Mouse (Mus musculus): Measurements from ENCODE around the gene Ly6g5c.

Ly6g5c gene
- long read RNA-seq, experiment 1 = 0 reads
- long read RNA-seq, experiment 2 = 0 reads

DNA sequence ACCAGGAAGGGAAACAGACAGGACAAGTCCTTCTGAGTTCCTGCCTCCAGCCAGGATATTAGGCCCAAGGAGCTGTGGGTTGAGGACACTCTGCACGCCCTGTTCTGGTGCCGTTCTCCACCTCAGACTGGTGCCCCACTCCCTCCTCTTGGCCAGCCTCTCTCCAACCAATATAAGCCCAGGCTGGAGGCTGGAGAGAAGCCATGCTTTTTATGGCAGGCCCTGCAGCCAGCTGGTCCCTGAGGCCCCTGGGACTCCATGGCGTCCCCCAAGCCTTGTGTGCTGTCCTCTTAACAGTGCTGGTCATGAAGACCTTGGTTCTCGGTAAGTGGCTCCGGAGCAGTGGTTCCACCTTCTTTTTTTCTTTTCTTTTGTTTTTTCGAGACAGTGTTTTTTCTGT is at the start of gene Ly6g5c:
Ly6g5c (plus strand) TSS at position 183 of the 400 bp plus-strand sequence.
- intact Hi-C loops (cut with DNase I) = loop anchor here (5.0 kb wide), 1 partner anchor 86 kb away; no protein-coding TSS in a partner anchor

DNA sequence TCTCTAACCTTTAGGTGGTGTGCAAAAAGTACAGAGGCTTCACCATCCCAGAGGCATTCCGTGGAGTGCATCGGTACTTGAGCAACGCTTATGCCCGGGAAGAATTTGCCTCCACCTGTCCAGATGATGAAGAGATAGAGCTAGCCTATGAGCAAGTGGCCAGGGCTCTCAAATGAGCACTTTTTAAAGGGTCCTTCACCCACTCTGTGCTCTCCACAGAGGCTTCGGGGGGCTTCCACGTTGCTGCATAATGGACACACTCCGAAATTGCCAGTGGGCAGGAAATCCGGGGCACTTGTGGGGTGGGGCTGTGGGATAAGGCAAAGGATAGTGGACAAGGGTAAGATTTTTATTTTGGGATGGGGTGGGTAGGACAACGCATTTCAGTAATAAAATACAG is 49.8 kb upstream of the Ly6g5c start:
- intact Hi-C loops (cut with DNase I) = no loop called here

DNA sequence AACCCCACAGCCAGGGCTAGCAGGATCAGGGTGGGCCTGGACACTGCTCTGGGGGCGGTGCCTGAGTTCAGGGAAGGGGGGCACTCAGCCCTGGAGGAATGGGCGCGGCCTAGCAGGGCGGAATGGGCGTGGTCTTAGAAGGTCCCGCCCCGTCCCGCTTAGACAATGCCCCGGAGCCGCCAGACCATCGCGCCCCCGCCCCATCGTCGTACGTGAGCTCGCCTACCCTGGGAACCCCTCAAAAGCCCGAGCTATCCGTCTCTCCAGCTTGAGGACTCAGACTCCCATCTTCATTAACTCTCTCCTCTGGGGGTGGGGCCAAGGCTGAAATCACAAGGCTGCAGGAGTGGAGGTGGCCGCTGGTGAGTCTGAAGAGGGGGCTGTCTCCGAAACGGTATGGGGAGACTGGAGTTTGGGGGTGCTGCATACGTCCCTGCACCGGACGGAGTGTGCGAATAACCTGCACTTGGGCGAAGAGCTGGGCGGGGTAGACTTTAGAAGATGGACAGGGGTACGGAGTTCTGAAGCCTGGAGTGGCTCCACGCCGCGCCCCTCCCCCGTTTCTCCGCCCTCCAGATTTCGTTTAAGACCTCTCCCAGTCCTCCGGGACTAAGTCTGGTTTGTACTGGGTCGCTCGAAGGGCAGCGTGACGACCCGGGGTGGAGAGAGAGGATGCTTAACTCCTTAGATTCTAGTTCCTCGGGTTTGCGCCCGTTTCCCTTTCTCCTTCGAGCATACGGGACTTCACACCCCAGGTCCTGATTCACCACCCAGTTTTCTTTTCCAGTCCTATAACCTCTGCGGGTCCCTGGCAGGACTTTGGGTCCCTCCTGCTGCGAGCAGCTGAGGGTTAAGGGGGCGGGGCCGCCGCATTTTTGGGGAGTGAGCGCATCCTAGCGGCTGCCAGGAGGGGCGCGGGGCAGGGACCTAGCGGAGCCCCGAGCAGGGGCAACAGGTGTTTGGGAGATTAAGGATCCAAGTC is 48.9 kb upstream of the Ly6g5c start, which contains the start of gene Ddah2:
Ddah2 (plus strand) TSS at position 125 of the 982 bp plus-strand sequence.
- intact Hi-C loops (cut with DNase I) = no loop called here

DNA sequence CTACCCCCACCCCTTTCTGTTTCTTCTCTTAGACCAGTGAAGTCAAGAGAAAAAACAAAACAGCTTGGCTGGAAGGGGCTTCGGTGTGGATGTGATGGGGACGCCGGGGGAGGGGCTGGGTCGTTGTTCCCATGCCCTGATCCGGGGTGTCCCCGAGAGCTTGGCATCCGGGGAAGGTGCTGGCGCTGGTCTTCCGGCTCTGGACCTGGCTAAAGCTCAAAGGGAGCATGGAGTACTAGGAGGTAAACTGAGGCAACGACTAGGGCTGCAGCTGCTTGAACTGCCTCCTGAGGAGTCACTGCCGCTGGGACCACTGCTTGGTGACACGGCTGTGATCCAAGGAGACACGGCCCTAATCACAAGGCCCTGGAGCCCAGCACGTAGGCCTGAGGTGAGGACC is 48.0 kb upstream of the Ly6g5c start:
- intact Hi-C loops (cut with DNase I) = loop anchor here (5.0 kb wide), 1 partner anchor 38 kb away; no protein-coding TSS in a partner anchor

GRCm38 (mm10) chr17:35060737-35061297 is 47.3 kb upstream of the Ly6g5c start:
- intact Hi-C loops (cut with DNase I) = loop anchor here (5.0 kb wide), 1 partner anchor 39 kb away; no protein-coding TSS in a partner anchor

DNA sequence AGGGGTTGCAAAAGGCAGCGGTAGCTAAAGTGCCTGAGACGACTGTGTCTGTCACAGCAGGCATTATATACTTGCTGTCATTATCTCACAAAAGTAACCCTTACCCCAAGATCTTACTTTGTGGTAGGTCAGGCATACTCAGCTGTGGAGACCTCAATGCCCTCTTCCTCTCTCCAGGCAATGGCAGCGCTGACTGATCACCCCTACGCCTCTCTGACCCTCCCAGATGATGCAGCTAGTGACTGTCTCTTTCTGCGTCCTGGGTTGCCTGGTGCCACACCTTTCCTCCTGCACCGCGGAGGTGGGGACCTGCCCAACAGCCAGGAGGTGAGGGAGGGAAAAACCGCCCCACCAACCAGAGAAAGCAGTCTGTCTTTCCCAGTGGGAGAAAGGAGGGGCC is 46.8 kb upstream of the Ly6g5c start:
- intact Hi-C loops (cut with DNase I) = loop anchor here (5.0 kb wide), 1 partner anchor 39 kb away; no protein-coding TSS in a partner anchor

DNA sequence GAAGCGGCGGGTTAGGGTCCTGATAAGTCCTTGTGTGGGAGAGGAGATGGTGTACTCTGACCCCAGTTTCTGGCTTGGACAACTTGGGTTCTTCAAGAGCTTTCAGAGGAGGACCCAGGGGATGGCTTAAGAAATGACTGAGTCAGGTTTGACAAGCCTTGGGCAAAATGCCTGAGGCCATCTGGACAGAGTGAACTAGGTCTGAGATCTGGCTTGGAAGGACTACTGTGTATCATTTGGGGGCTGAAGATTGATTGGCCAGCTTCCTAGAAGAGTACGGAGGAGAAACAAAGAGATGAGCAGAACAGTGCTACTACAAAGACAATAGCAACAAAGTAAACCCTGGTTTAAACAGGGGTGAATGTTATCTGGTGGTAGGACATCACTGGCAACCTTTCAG is 44.6 kb upstream of the Ly6g5c start:
- intact Hi-C loops (cut with DNase I) = loop anchor here (5.0 kb wide), 1 partner anchor 41 kb away; no protein-coding TSS in a partner anchor

DNA sequence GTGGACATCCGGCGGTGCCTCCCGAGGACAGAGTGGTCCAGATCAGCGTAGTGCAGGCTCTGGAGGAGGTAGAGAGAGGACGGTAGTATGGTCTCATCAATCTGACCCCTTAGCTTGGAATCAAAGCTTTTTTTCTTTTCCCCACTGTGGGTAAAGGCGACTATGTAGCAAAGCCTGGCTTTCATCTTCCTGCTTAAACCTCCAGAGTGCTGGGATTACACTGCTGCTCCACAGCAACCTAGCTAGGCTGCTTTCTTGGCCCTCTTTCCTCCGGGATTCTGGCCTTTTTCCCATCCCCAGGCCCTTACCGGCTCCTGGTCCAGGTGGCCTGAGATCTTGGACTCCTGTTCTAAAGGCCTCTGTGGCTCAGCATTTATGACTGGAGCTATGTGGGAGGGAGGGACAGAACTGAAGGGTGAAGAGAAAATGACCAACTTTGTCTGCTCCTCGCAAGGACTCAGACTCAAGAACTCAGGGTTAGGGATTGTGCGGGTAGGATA is 43.7 kb upstream of the Ly6g5c start:
- intact Hi-C loops (cut with DNase I) = loop anchor here (5.0 kb wide), 1 partner anchor 42 kb away; no protein-coding TSS in a partner anchor

GRCm38 (mm10) chr17:35064951-35065947 is 42.8 kb upstream of the Ly6g5c start, which contains the start of gene Ly6g6c:
Ly6g6c (plus strand) TSS chr17:35065388.
- intact Hi-C loops (cut with DNase I) = loop anchor here (5.0 kb wide), 1 partner anchor 43 kb away; no protein-coding TSS in a partner anchor

DNA sequence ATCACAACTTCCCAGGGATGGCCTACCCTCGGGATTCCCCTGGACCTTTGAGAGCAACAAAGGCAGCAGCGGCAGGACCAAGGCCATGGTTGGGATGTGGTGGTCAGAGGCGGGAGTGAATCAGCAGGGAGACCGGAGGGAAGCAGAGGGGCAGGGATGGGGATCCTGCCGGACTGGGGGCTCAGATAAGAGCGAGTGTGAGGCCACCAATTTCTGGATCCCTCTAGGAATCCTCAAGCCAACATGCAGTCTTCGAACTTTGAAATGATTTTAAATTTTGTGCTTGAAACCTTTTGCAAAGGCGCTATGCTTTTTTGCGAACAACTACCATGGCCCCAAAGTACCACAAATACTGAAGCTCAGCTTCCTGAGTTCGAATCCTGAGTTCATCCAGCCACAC is 42.0 kb upstream of the Ly6g5c start, which contains the start of gene Mpig6b:
Mpig6b (minus strand) TSS at position 101 of the 400 bp plus-strand sequence.
- intact Hi-C loops (cut with DNase I) = no loop called here

DNA sequence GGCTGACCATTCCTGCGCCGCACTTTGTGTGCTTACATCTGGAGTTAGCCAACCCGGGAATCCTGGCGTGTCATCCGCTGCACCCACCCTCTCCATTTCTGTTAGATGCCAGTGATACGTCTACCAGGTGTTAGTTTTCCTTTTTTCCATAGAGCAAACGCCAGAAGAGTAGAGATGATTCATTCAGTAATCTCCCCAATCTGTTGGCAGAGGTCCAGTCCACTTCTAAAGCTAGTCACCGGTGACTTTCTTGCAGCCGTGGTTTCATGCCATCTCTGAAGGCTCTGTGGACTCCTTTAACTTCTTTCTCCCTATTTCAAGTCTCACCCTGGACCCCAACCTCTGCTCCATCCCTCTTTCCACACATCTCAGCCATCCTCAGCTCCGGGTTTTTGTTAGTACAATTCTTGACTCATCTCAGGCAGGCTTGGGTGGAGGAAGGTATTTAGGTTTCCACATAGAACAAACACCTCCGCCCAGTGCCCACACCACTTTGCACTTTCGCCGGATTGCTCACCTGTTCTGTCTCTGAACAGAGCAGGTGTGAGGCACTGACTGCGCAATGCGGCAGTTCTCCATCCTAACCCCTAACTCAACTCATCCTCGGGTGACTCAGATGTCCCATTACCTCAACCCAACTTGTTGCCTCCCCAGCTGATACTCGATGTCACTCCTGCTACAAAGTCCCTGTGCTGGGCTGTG is 39.7 kb upstream of the Ly6g5c start:
- intact Hi-C loops (cut with DNase I) = no loop called here

GRCm38 (mm10) chr17:35070556-35071229 is 37.4 kb upstream of the Ly6g5c start:
- intact Hi-C loops (cut with DNase I) = no loop called here

GRCm38 (mm10) chr17:35071454-35071853 is 36.6 kb upstream of the Ly6g5c start:
- intact Hi-C loops (cut with DNase I) = no loop called here

DNA sequence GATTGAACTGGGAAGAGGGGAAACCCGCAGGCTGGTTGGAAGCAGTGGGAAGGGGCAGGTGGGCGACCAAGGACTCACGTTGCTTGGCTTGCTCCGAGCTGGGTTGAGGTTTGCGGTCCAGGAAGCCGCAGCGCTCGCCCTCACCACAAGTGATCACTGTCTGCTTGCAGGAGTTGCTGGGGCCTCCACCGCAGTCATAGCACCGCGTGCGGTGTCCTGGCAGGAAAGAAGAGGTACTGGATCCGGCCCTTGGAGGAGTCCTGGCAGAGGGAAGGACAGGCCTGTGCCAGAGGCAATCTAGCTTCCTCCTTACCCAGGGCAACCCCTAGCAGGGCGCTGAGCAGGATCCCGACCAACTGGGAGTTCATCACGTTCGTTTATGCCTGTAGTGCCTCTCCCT is 34.0 kb upstream of the Ly6g5c start:
- intact Hi-C loops (cut with DNase I) = no loop called here

DNA sequence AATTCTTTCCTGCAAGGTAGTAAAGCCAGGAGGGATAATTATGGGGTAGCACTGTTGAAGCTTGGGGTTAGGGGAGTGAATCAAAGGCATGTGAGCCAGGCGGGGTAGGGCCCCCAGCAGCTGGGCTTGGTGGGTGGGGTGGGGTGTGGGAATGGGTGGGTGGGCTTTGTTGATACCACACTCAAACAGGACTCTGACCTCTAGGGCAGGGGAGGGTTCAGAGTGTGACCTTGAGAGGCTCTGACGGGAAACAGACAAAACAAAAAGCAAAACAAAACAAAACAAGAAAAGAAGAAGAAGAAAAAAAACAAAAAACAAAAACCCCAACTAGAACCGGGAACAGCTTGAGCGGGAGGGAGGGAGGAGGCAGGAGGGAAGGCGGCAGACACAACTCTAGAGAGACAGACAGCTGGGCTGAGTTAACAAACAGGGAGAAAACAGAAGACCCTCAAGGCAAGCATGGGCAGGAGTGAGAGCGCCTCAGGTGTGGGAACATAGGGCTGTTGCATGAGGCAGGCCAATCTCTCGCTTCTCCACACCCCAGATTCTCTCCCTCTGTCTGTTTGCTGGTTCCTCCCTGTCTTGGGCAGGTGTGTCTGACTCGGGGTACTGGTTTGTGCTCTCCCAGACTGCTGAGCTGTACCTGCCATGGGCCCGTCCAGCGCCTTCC is 31.4 kb upstream of the Ly6g5c start, which contains the start of gene Ly6g6e:
Ly6g6e (plus strand) TSS at position 396 of the 670 bp plus-strand sequence.
- intact Hi-C loops (cut with DNase I) = no loop called here

- intact Hi-C loops (cut with DNase I) = no loop called here
Measured at GRCm38 (mm10) chr17:35077285-35077684, 30.8 kb upstream of the Ly6g5c start.

DNA sequence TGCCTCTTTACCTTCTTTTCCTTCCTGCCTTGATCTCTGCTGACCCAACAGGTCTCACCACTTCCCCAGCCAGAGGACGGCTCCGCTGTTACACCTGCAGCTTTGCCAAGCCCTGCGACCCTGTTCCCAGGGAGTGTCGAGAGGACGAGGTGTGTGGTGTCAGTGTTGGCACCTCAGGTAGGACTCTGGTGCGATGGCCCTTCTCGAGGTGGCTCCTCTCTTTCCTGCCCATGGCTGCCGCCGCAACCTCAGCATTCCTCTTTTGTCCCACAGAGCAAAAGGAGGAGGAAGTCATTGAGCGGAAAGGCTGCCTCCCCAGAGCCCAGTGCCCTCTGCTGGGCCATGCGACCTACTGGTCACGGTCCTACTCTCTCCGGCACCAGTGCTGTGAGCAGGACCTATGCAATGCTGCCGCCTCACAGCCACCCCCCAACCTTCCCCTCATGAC is 30.3 kb upstream of the Ly6g5c start, which contains the start of gene Ly6g6d:
Ly6g6d (minus strand) TSS at position 280 of the 448 bp plus-strand sequence.
- intact Hi-C loops (cut with DNase I) = no loop called here

DNA sequence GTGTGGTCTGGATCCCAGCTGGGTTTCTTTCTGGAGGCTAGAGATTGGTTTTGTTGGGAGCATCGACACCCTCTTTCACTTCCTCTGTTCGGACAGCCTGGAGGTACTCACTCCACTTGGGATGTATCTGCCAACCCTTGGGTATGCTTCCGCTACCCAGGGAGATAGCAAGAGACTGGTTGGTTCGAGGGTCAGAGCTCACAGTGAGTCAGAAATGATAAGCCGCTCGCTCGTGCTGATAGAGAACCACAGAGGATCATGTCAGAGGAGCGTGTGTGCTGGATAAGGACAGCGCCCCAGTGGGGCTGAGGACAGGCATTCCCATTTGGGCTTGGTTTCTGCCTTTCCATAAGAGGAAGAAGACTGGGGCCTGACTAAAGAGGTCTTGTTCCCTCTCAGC is 28.3 kb upstream of the Ly6g5c start:
- intact Hi-C loops (cut with DNase I) = no loop called here

Measured in adrenal gland (tissue).